Mouse (Mus musculus) CD8-positive naive resting alpha-beta T cell, adult 2 months (primary cell): ENCODE results near the gene Ush2a.

Experiments used
- DNase-seq, 2 experiments: peaks; one replicate each; pipeline ENCODE4 v3.0.0; 2022; ENCODE audit warnings: low read depth in 2 of 2, low spot score in 2 of 2

The Ush2a gene

DNA sequence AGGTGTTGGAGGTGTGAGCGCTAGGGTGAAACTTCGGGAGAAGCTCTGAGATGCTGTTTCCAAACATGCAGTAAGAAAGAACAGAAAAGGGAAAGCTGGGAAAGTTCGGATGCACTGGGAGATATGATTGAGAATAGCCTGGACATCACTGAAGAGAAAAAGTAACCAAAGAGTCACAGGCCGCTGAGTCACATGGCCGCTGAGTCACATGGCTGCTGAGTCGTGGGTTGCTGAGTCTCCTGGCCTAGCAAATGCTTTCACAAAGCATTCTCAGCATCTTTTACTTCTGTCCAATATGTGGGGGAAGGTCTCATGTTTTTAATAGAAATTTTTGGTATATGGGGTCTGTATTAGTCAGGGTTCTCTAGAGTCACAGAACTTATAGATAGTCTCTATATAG is 500.6 kb downstream of the Ush2a start:
- DNase-seq, result no peak

DNA sequence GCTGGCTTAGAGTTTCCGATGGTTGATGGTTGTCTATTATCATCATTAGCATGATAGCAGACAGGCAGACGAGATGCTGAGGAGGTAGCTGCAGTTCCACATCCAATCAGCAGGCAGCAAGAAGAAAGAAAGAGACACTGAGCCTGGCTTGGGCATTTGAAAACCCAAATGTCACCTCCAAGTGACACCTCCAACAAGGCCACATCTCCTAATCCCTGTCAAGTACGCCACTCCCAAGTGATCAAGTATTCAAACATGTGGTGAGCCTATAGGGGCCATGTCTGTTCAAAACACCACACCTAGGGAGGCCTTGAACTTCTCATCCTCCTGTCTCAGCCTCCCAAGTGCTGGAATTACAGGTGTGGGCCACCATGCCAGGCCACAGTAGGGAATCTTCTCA is 501.9 kb downstream of the Ush2a start:
- DNase-seq, result no peak

DNA sequence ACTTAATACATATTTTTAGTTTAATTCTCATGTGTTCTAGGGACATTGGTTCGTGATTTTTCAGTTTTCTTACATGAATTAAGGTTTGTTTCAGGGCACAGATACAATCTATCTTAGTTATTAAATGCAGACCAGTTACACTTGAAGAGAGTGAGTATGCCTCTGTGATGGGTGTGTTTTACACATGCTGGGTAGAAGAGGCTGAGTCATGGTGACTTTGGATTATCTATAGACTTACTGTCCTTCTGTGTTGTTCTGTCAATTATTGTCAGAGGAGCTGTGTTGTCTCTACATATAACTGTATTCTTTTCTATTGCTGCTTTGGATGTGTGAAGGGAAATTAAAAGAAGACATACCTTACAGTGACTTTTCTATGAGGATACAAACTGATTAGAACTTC is 509.0 kb downstream of the Ush2a start:
- no peak for DNase-seq

DNA sequence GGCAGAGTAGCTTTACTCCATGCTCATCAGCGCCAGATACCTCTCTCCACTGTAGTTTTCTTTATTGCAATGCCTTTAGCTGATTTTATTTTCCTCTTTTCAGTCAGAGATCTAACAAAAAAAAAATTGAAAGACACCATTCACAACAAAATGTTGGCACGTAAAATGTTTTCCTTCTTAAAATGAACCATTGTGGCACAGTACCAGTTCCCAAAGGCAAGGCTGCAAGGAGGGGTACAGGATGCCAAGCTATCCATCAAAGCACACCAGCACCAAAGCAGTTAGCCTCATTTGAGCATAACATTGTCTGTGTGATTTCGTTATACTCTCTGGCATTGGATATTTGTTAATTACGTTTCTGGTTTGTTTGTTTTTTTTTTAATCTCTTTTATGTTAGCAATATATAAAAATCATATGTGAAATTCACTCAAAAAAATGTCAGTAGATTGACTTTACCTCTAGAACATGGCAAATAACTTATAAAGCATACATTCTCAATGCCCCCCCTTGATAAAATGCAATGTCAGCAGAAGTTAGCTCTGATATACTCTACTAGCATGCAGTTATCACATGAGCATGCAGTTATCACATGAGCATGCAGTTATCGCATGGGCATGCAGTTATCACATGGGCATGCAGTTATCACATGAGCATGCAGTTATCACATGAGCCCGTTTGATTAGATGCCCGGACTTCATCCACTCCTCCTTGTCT is 510.9 kb downstream of the Ush2a start:
- DNase-seq, result no peak

DNA sequence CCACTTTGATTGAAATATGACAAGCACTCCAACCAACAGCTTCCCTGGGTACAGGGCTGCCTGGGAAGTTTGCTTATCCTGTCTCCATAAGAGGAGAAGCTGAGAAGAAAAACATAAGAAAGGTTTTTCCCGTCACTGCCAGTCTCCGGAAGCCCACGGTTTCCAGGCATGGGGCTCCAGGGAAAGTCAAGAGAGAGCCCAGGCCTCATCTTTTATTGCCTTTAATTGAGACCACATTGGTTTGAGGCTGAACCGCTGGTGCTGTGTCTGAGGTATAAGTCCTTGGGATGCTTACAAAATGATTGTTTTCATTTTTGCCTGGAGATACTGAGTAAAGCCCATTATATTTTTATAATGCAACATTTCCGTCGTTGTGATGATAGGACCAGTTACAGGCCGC is 511.8 kb downstream of the Ush2a start:
- no peak for DNase-seq

DNA sequence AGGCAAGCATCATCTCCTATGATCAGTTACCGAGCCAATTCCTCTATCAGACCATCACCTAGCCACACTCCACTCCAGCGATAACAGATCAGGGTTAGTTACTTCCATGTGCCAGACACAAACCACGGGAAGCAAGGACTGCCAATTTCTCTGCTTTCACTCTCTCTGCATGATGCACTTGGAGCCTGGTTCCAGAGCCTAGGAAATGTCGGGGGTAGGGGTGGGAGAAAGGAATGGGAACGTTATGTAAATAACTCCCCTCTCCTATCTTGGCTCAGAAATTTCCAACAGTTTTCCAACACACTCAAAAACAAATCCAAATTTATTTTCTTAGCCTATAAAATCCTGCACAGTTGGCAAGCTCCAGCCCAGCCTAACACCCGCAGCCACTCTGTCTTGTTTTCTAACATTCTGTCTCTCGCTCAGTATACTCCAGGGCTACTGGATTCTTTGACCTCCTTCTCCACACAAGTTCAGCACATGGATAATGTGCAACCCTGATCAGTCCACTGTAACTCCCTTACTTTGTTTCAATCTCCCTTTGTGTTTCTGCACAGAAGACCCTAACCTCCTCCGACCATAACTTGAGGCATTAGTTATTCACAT is 515.8 kb downstream of the Ush2a start:
- DNase-seq, result no peak

DNA sequence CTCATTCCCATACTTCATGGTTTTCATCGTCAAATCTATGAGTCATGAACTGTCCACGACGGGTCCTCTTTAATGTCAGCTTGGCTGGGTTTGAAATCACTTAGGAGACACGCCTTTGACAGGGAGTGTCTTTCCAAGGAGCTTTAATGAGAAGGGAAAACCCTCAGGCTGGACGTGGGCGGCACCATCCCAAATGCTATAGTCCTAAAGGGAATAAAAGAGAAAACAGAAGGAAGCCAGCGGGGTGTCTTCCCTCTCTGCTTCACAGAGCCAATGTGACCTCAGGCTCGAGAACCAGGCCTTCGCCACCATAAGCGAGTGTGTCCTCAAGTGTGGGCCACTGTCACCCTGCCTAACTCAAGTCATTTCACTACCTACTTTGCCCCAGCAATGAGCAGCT is 523.2 kb downstream of the Ush2a start:
- DNase-seq, result no peak

DNA sequence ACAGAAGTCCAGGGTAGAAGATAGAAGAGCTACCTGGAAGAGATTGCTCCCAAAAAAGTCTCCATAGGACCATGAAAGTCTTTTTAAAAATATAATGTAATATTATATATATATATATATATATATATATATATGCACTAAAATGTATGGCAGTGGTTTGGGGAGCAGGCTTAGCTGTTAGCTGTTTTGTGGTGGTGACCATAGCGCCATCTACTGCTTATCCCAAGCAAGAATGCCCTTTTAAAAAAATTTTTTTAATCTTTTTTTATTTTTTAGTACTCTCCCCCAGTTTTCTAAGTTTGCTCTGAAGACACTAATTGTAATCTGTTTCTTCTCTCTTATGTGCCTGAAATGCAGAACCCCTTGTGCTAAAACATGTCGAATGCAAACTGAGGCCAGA is 543.2 kb downstream of the Ush2a start:
- DNase-seq, result no peak

DNA sequence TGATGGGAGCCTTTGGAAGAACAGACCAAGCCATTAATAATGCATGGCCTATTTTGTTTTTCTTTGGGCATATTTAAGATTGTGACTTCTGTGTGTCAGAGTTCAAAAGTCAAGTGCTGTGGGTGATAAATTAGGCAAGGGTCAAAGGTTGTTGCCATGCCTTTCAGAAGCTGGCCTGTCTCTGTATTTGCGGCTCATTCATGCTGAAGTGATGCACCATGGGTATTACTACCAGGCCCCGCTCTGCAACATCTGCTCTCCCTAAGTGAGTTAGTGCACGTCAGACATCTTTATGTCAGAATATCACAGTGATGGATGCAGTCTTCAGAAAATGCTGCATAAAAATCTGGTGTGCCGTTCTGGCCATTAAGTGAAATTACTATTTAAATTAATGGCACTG is 544.0 kb downstream of the Ush2a start:
- no peak for DNase-seq

DNA sequence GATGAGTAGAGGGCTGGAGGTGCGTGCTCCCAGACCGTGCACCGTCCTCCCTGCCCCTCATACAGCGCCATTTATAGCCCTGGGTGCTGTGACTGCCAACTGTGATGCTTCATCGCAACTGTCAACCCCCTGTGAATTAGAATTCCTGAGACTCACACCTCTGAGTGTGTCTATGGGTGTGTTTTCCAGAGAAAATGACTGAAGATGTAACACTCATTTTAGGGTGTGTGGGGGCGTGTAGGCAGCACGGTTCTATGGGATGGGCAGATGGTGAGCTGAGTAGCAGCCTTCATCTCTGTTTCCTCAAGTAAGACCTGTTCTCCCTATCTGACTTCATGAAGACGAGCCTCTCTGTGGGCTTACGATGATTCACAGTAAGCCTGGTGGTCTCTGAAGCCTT is 548.8 kb downstream of the Ush2a start:
- no peak for DNase-seq

DNA sequence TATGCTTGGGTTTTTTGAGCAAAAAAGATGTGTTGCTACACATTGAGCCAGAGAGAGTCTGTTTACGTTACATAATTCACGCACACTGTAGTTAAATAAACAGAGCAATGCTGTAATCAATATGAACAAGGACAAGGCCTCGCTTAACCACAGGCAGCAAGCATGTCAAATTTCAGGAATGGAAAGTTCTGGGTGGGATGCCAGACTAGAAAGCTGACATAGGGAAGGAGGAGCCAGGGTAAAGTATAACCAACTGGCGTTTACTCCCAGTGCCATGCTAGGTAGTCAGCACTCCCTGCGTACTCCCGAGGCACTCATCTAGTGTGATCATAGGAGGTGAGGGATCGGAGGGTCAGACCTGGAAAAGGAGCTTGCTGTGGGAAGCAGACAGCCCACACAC is 553.2 kb downstream of the Ush2a start:
- DNase-seq, result no peak

DNA sequence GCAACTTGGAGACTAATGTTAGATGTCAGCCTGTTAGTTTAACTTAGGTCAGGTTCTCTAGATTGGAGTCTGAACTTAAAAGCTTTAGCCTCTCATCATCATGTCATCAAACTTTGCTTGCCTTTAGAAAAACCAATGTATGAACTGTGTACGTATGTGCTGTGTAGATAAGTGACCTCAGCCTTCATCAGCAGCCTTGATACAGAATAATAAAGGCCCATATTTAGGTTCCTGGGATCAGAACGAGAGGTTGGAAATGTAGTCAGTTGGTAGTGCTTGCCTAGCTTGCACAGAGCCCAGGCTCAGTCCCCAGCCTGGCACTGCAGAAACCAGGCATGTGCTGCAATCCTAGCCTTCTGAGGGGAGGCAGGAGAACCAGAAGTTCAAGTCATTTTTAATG is 562.4 kb downstream of the Ush2a start:
- no peak for DNase-seq

DNA sequence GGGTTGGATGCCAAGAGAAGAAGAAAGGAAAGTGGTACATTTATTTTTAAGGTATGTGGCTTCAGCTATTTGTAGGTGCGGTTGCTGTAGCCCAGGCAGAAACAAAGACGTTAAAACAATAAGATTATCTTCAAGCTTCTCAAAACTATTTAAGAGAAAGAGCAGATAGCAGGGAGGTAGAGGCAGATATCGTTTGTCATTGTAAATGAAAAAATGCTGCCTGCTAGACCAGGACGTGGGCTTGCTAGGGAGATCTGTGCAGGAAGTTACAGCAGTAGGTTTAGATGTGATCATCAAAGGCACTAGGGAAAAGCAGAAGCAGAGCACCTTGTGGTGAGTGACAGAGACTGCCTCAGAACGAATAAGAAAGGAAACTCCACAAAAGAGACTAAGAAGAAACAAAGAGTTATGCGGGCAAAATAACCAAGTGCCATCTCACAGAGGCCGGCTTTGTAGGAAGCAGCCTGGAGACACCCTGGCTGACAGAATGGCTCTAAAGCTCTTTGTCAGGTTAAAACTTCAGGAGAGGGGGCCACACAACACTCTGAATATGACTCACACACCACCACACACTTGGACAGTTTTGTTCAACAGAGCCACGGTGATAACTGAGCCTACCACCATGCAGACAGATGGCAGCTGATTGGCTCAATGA is 563.2 kb downstream of the Ush2a start:
- DNase-seq, result no peak

DNA sequence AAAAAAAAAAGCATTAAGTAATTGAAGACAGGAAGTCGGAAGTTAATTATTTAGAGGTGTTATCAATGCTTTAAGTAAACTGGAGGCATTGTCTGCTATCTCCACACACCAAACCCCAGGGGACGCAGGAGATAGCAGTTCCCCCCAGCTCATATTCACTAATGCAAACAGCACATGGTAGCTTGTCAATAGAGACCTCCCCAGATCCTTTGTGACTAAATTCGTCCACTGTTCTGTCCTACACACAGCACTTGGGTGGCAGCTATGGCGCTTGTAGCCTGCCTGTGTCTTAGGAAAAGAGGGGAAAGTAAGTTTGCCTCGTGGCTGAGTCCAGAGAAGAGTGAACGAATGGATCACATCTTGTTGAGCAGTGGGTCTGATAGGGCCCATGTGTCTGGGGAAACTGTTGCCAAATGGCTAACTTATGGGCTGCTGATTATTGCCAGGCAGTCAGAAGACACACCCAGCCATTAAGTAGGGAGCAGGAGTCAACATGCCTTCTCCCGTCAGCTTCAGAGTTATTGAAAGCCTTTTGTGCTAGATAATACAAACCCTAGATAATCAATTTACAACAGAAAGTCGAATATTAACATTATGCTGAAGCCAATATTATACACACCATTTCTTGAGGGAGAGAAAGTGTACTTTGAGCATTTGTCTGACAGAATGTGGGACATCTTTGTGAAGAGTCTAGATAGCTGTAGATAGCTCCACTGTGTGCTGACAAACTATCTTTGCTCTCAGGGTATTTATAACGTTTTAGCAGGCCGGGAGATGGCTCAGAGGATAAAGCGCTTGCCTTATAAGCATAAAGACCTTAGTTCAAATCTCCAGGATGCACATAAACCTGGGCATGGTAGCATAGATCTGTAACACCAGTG is 568.9 kb downstream of the Ush2a start:
- no peak for DNase-seq

DNA sequence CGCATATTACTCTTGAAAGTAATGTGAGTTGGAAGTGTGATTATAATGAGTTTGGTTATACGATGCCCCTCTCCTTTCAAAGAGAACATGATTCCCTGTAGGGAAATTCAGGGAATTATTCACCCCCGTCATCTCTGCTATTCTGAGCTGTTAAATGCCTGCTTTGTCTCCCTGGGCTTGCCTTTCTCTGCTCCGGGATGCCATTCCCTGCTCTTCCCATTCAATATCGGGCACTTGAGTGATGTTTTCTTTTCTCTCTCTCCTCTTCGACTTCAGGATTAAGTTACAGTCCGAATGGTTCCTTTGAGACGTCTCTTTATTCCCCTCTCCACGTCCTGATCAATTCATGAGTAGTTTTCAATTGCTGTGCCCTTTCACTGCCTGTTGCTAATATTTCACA is 572.1 kb downstream of the Ush2a start:
- no peak for DNase-seq

DNA sequence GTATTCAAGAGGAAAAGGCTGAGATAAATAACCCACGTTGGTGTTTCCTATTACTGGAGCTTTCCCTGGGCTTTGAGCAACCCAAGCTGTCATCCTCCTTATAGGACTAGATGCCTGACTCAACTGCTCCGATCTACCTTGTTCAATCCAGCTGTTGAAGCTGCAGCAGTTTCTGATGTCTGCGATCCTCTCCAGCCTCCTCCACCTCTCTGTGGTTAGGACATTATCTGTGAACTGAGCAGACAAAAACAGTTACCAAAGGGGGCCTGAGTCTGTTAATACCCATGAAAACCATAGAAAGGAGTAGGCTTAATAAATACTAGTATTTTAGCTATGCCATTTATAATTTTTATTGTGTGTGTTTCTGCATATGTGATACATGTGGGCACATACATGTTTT is 572.9 kb downstream of the Ush2a start:
- no peak for DNase-seq

DNA sequence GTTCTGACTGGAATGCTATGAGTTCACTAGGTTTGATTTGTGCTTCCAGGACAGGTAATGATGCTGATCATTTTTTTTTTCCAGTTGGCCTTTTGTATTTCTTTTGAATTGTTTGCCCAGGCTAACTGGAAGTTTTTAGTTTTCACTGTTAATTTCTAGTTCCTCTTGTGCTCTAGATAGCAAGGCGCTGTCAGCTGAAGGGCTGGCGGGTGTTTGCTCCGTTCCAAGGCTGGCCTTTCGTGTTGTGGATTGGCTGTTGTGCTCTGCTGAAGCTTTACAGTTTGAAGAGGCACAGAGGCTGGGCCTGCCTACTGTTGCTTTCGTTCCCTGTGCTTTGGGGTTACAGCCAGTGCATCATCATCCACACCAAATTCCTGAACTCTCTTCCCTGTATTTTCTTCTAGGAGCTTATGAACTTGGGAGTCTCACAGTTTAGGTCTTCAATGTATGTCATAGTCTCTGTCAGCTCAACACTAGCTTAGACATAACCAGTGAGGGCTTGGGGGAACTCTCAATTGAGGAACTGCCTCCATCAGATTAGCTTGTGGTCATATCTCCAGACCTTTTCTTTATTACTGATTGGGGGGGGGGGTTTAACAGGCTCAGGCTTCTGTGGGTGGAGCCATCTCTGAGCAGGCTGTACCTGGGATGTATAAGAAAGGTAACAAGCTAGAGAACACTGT is 575.9 kb downstream of the Ush2a start:
- DNase-seq, result no peak

DNA sequence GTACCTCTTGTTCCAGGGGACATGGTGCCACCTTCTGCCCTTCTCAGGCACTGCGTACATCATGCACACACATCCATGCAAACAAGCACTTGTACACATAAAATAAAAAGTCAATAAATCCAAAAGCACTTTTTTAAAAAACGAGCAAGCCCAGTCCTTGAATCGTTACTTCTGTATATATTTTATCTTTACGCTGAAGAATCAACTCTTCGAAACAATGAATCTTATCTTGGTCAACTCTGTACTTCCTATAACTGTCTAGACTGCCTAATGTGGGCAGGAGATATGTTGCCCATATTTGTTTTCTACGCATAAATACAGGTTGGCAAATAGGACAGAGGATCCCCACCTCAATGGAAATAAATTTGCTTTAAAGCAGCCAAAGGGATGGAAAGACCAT is 585.4 kb downstream of the Ush2a start:
- no peak for DNase-seq

DNA sequence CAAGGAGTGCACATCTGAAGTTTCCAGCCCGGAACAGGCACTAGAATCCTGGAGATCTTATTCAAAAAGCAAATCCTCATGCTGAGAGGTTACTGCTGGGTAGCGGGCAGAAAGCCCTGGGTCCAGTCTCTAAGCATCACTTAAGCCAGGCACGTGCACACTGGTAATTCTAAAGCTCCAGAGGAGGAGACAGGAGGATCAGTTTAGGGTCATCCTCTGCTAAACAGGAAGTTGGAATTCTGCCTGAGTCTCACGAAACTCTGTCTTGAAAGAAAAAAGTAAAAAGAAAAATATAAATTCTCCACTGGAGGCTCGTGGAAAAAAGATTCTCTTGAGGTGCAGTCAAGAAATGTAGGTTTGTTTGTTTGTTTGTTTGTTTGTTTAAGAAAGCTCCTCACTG is 591.0 kb downstream of the Ush2a start:
- no peak for DNase-seq

DNA sequence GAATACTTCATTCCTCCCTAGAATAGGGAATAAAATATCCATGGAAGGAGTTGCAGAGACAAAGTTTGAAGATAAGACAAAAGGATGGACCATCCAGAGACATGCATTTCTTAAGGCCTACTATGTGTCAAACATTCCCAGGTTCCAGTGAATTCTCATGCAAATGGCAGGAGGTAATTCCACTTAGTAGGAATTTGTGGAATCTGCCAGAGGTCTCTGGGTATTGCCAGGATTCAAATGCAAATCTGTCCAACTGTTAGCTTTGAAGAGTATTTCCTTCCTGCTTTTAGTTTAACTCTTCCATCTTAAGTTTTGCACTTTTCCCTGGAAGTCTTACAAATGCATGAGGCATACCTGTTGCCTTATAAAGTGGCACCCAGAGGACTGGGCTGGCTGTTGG is 592.4 kb downstream of the Ush2a start:
- no peak for DNase-seq

DNA sequence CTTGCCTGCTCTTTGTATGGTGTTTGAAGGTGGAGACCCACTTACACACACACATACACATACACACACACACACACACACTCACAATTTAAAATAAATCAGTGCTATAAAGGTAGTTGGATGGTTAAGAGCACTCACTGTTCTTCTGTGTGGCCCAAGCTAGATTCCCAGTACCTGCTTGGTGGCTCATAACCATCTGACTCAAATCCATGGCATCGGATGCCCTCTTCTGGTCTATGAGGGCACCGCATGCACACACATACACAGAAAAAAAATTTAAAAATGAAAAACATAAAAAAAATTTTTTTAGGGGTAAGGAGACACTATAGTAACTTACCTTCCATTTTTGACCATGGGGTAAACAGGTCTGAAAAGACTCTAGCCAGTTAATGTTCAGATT is 593.2 kb downstream of the Ush2a start:
- no peak for DNase-seq
